Mouse (Mus musculus): ENCODE measurements around the gene Ap1m2. TPM values are rescaled to one million over a fixed set of nuclear protein-coding genes. Genes with fewer than 3 reads are reported as not detected.

Gene Ap1m2
- polyA plus RNA-seq, 1 experiment from 2014 or later = 0.91 TPM

DNA sequence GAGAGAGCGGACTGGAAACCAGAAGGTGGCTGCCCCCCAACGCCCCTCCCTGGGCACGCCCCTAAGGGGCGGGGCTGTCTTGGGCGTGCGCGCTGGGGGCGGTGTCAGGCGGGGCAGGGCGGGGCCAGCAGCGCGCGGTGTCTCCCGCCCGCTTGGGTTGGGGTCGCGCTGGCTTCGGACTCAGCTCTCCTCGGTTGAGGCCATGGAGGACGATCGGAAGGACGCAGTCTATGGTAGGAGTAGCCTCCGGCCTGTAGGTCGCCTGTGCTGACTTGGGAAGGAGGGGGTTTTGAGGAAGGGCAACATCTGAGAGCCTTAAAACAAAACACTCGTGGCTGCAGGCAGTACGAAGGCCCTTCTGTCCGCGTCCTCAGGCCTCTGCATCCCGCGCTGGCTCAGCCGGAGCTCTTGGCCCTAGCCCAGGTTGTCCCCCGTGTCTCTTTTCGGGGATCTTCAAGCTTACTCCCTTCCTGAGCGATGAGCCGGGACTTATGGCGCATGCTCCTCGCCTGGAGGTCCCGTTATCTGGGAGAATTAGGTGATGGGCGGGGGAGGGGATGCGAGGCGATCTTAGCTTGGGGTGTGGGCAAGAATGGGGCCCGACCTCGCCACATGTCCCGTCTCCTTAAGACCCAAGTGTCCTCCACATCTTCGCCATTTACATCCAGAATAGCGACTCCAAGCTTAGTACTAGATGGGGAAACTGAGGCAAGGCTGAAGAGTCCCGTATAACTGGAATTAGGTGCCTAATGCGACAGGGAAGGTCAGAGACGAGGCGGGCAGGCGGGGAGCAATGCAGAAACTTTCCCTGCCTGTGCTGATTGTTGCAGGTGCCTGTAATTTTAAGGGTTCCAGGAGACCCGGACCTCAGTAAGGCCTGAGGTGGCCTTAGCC lies 8.7 kb upstream of the Ap1m2 start, which contains the start of gene Slc44a2:
Slc44a2 (plus strand) TSS at position 80 of the 894 bp plus-strand sequence.
- no peaks in the 10 kb centered on the region for H3K36me3 ChIP-seq (ENCODE audit: control insufficient read depth, insufficient read depth, low read length)
- H3K9me3 ChIP-seq (replicated peaks; ENCODE audit: control insufficient read depth, low read length) = no peaks in the 10 kb centered on the region
- peak; percentile 96 for ATAC-seq
- peak within 1 kb of the TSS; percentile 83 for H3K4me3 ChIP-seq (ENCODE audit: low read depth, low read length)
- DNase-seq (ENCODE audit: low spot score) = peak; percentile 87
- peaks cover 12% of the 10 kb centered on the region for H3K4me1 ChIP-seq (ENCODE audit: control insufficient read depth, insufficient read depth, low read length)
- H3K27me3 ChIP-seq (replicated peaks; ENCODE audit: control insufficient read depth, insufficient read depth, low read length) = no peaks in the 10 kb centered on the region
- under 1% methylated on average over 52 of the region's 52 CpGs for WGBS
- peak within 1 kb of the TSS; percentile 70 for H3K4me2 ChIP-seq (ENCODE audit: low read length)
- H3K9ac ChIP-seq (ENCODE audit: low read length) = peak within 1 kb of the TSS; percentile 89
- peak within 1 kb of the TSS; percentile 18; the same call in 1 of the 2 replicates for H3K27ac ChIP-seq (ENCODE audit: low read depth, low read length)

DNA sequence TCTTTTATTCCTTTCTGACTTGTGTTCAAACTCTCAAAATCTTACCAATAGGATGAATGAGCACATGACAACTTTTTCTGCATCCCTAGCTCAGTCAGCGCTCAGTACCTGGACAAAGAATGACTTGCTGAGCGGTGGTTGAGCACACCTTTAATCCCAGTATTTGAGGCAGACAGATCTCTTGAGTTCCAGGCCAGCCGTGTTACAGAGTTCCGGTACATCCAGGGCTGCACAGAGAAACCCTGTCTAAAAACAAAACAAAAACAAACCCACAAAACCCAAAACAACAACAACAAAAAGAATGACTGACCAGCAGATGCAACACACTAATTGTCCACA lies 8.1 kb upstream of the Ap1m2 start:
- DNase-seq (ENCODE audit: low spot score) (no peak), ATAC-seq (peak; percentile 60; the same call in 1 of the 2 replicates)
- H3K9me3 ChIP-seq (replicated peaks; ENCODE audit: control insufficient read depth, low read length) = no peaks in the 10 kb centered on the region
- no peaks in the 10 kb centered on the region for H3K36me3 ChIP-seq (ENCODE audit: control insufficient read depth, insufficient read depth, low read length)
- WGBS = 19% methylated on average over 4 of the region's 4 CpGs
- peaks cover 12% of the 10 kb centered on the region for H3K4me1 ChIP-seq (ENCODE audit: control insufficient read depth, insufficient read depth, low read length)
- peak overlapping the region; percentile 70 for H3K4me2 ChIP-seq (ENCODE audit: low read length)
- peak overlapping the region; percentile 83 for H3K4me3 ChIP-seq (ENCODE audit: low read depth, low read length)
- H3K27me3 ChIP-seq (replicated peaks; ENCODE audit: control insufficient read depth, insufficient read depth, low read length) = no peaks in the 10 kb centered on the region
- no peak overlapping the region for H3K27ac ChIP-seq (ENCODE audit: low read depth, low read length)
- H3K9ac ChIP-seq (ENCODE audit: low read length) = peak overlapping the region; percentile 89

DNA sequence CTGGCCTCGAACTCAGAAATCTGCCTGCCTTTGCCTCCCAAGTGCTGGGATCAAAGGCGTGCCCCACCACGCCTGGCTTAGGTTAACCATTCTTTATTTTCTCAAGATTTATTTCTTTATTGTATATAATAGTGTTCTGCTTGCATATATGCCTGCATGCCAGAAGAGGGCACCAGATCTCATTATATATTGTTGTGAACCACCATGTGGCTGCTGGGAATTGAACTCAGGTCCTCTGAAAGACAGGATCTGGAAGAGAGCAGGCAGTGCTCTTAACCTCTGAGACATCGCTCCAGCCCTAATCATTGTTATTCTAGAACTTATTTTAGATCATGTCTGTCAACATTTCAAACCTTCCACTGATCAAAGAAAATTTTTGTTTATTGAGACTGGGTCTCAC lies 7.4 kb upstream of the Ap1m2 start:
- Histone ChIP-seq H3K4me2 (ENCODE audit: low read length) (no peak overlapping the region), H3K4me1 (ENCODE audit: control insufficient read depth, insufficient read depth, low read length) (peaks cover 12% of the 10 kb centered on the region), H3K9ac (ENCODE audit: low read length) (no peak overlapping the region), H3K4me3 (ENCODE audit: low read depth, low read length) (no peak overlapping the region), H3K9me3 (replicated peaks; ENCODE audit: control insufficient read depth, low read length) (no peaks in the 10 kb centered on the region), H3K27ac (ENCODE audit: low read depth, low read length) (no peak overlapping the region), H3K27me3 (replicated peaks; ENCODE audit: control insufficient read depth, insufficient read depth, low read length) (no peaks in the 10 kb centered on the region), H3K36me3 (ENCODE audit: control insufficient read depth, insufficient read depth, low read length) (no peaks in the 10 kb centered on the region)
- WGBS = 96% methylated on average over 4 of the region's 4 CpGs
- ATAC-seq (no peak), DNase-seq (ENCODE audit: low spot score) (no peak)

DNA sequence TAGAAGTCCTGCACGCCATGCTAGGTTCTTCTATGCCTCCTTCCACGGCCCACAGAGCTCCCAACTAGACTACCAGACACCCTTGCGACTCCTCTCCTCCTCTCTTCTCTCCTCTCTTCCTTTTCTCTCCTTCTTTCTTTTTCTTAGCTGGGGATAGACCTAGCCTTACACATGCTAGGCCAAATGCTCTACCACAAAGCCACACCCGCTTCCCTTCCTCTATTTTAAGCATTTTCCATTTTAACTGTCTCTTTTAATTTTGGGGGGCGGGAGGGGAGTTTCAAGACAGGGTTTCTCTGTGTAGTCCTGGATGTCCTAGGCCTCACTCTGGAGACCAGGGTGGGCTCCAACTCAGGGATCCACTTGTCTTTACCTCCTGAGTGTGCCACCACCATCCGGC lies 6.7 kb upstream of the Ap1m2 start:
- Histone ChIP-seq H3K27ac (ENCODE audit: low read depth, low read length) (no peak overlapping the region), H3K27me3 (replicated peaks; ENCODE audit: control insufficient read depth, insufficient read depth, low read length) (no peaks in the 10 kb centered on the region), H3K9ac (ENCODE audit: low read length) (no peak overlapping the region), H3K4me3 (ENCODE audit: low read depth, low read length) (no peak overlapping the region), H3K4me2 (ENCODE audit: low read length) (no peak overlapping the region), H3K9me3 (replicated peaks; ENCODE audit: control insufficient read depth, low read length) (no peaks in the 10 kb centered on the region), H3K36me3 (ENCODE audit: control insufficient read depth, insufficient read depth, low read length) (no peaks in the 10 kb centered on the region), H3K4me1 (ENCODE audit: control insufficient read depth, insufficient read depth, low read length) (peaks cover 12% of the 10 kb centered on the region)
- 87% methylated on average over 6 of the region's 6 CpGs for WGBS
- DNase-seq (ENCODE audit: low spot score) (no peak), ATAC-seq (no peak)

DNA sequence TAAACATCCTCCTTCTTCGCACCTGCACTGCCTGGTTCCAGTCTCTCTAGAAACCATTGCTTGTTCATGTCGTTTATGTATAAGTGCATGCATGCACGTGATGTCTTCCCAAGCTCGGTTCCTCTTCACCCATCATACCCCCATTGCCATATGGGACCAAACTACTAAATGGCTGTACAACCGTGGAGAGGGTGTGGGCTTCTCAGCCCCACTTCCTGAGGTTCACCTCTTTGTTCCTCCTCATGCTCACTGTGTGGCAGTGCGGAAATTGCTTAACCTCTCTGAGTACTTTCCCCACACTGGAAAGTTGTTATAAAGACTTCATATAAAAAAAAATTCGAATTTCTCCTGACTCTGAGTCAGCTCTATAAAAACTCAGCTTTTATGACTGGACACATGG lies 4.6 kb upstream of the Ap1m2 start:
- no peaks in the 10 kb centered on the region for H3K36me3 ChIP-seq (ENCODE audit: control insufficient read depth, insufficient read depth, low read length)
- peaks cover 9% of the 10 kb centered on the region for H3K27me3 ChIP-seq (replicated peaks; ENCODE audit: control insufficient read depth, insufficient read depth, low read length)
- no peak overlapping the region for H3K27ac ChIP-seq (ENCODE audit: low read depth, low read length)
- H3K4me1 ChIP-seq (ENCODE audit: control insufficient read depth, insufficient read depth, low read length) = peaks cover 8% of the 10 kb centered on the region
- no peaks in the 10 kb centered on the region for H3K9me3 ChIP-seq (replicated peaks; ENCODE audit: control insufficient read depth, low read length)
- H3K9ac ChIP-seq (ENCODE audit: low read length) = no peak overlapping the region
- no peak overlapping the region for H3K4me3 ChIP-seq (ENCODE audit: low read depth, low read length)
- 76% methylated on average over 7 of the region's 7 CpGs for WGBS
- DNase-seq (ENCODE audit: low spot score) (no peak), ATAC-seq (no peak)
- no peak overlapping the region for H3K4me2 ChIP-seq (ENCODE audit: low read length)

DNA sequence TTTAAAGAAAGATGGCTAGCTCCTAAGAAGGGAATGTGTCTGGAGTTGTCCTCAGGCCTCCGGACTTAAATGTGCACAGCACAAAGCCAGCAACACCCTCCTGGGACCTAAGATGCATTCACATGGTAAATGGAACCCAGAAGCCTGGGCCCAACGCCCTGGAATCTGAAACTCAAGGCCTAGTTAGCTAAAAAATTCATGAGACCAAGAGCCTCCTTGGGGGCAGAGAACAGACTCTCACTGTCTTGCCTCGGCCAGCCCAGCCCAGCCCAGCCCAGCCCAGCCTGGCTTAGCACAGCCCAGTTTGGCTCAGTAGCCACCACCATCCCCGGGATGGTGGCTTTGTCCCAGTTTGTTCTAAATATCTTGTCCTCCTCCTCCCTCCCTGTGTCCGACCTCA lies 3.3 kb upstream of the Ap1m2 start:
- Histone ChIP-seq H3K9me3 (replicated peaks; ENCODE audit: control insufficient read depth, low read length) (no peaks in the 10 kb centered on the region), H3K4me3 (ENCODE audit: low read depth, low read length) (no peak overlapping the region), H3K27ac (ENCODE audit: low read depth, low read length) (no peak overlapping the region), H3K27me3 (replicated peaks; ENCODE audit: control insufficient read depth, insufficient read depth, low read length) (peaks cover 14% of the 10 kb centered on the region), H3K4me2 (ENCODE audit: low read length) (no peak overlapping the region), H3K4me1 (ENCODE audit: control insufficient read depth, insufficient read depth, low read length) (peaks cover 2% of the 10 kb centered on the region; the same call in 1 of the 2 replicates), H3K9ac (ENCODE audit: low read length) (no peak overlapping the region), H3K36me3 (ENCODE audit: control insufficient read depth, insufficient read depth, low read length) (no peaks in the 10 kb centered on the region)
- ATAC-seq (no peak), DNase-seq (ENCODE audit: low spot score) (no peak)
- 60% methylated on average over 5 of the region's 5 CpGs for WGBS

DNA sequence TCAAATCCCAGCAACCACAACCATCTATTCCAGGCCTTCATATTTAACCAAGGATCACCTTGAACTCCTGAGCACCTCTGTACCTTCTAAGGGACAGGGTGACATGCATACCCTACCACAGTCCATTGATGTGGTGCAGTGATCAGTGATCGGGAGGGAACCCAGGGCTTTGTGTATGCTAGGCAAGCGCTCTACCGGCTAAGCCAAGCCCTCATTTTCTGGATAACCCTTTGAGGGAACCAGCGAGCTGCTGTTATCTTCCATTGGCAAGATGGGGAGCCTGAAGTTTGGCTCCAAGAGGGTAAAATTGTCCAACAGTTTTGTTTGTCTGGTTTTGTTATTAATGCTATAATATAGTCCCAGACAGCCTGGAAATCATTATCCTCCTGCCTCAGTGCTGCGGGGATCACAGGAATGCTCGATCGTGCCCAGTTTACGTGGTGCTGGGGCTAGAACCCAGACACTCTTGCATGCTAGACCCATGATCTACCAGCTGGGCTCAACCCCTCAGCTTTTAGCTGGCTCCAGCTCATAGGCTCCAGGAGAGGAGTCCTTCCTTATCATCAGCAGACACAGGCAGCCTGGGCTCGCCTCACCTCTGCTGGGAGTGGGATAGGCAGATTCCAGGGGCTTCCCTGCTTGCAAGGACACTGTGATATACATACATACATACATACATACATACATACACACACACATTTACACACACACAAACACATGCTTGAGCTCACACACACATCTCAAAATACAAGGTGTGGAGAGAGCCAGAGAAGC lies 2.4 kb upstream of the Ap1m2 start:
- Histone ChIP-seq H3K36me3 (ENCODE audit: control insufficient read depth, insufficient read depth, low read length) (no peaks in the 10 kb centered on the region), H3K27me3 (replicated peaks; ENCODE audit: control insufficient read depth, insufficient read depth, low read length) (peaks cover 14% of the 10 kb centered on the region), H3K4me1 (ENCODE audit: control insufficient read depth, insufficient read depth, low read length) (no peaks in the 10 kb centered on the region), H3K27ac (ENCODE audit: low read depth, low read length) (no peak overlapping the region), H3K4me3 (ENCODE audit: low read depth, low read length) (no peak overlapping the region), H3K4me2 (ENCODE audit: low read length) (no peak overlapping the region), H3K9ac (ENCODE audit: low read length) (no peak overlapping the region), H3K9me3 (replicated peaks; ENCODE audit: control insufficient read depth, low read length) (no peaks in the 10 kb centered on the region)
- WGBS = 89% methylated on average over 9 of the region's 9 CpGs
- no peak for ATAC-seq
- no peak for DNase-seq (ENCODE audit: low spot score)

DNA sequence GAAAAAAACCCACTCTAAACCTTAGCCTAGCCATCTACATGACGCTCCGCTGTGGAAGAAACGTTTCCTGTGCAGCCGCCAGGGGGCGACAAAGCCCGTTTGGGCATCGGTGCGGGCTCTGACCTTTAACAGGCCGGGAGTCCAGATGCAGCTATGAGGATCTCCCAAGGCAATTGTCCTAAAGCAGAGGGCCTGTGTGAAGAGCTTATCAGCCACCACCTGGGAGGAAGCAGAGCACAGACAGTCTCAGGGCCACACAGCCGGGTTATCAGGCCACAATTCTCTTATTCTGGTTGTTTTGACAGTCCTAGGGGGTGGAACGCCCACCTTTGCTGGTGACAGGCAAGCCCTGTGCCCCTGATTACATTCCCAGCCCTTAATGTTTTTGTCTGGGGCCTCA lies 1.3 kb upstream of the Ap1m2 start:
- Histone ChIP-seq H3K9ac (ENCODE audit: low read length) (no peak overlapping the region), H3K9me3 (replicated peaks; ENCODE audit: control insufficient read depth, low read length) (no peaks in the 10 kb centered on the region), H3K27me3 (replicated peaks; ENCODE audit: control insufficient read depth, insufficient read depth, low read length) (peaks cover 14% of the 10 kb centered on the region), H3K4me1 (ENCODE audit: control insufficient read depth, insufficient read depth, low read length) (no peaks in the 10 kb centered on the region), H3K4me3 (ENCODE audit: low read depth, low read length) (no peak overlapping the region), H3K36me3 (ENCODE audit: control insufficient read depth, insufficient read depth, low read length) (no peaks in the 10 kb centered on the region), H3K27ac (ENCODE audit: low read depth, low read length) (no peak overlapping the region), H3K4me2 (ENCODE audit: low read length) (no peak overlapping the region)
- WGBS = 9% methylated on average over 11 of the region's 11 CpGs
- ATAC-seq (peak; percentile 73), DNase-seq (ENCODE audit: low spot score) (peak; percentile 80)

DNA sequence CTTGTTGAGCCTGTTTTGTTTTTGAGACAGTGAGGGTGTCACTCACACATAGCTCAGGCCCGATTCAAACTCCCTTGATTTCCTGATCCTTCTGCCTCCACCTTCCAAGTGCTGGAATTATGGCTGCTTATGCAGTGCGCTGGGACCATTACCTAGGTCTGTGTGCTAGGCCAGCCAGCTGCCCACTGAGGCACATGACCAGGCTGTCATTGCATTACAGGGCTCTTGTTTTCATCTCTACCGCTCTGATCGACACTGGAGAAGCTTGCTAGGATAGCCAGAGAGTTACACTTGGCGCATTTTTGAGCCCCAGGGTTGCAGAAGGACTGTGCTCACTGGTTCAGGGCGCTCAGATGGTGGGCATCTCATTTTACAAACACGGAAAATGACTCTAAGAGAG lies 442 bp downstream of the Ap1m2 start:
- H3K27ac ChIP-seq (ENCODE audit: low read depth, low read length) = no peak overlapping the region
- H3K4me1 ChIP-seq (ENCODE audit: control insufficient read depth, insufficient read depth, low read length) = no peaks in the 10 kb centered on the region
- no peak for DNase-seq (ENCODE audit: low spot score)
- no peaks in the 10 kb centered on the region for H3K36me3 ChIP-seq (ENCODE audit: control insufficient read depth, insufficient read depth, low read length)
- 23% methylated on average over 7 of the region's 7 CpGs for WGBS
- no peak overlapping the region for H3K4me2 ChIP-seq (ENCODE audit: low read length)
- no peaks in the 10 kb centered on the region for H3K9me3 ChIP-seq (replicated peaks; ENCODE audit: control insufficient read depth, low read length)
- H3K27me3 ChIP-seq (replicated peaks; ENCODE audit: control insufficient read depth, insufficient read depth, low read length) = peaks cover 14% of the 10 kb centered on the region
- ATAC-seq = no peak
- no peak overlapping the region for H3K4me3 ChIP-seq (ENCODE audit: low read depth, low read length)
- no peak overlapping the region for H3K9ac ChIP-seq (ENCODE audit: low read length)

Data from forebrain, embryonic 14.5 days (tissue).